ENCODE assay signal across 29 mouse cellular contexts in the genomic region with DNA sequence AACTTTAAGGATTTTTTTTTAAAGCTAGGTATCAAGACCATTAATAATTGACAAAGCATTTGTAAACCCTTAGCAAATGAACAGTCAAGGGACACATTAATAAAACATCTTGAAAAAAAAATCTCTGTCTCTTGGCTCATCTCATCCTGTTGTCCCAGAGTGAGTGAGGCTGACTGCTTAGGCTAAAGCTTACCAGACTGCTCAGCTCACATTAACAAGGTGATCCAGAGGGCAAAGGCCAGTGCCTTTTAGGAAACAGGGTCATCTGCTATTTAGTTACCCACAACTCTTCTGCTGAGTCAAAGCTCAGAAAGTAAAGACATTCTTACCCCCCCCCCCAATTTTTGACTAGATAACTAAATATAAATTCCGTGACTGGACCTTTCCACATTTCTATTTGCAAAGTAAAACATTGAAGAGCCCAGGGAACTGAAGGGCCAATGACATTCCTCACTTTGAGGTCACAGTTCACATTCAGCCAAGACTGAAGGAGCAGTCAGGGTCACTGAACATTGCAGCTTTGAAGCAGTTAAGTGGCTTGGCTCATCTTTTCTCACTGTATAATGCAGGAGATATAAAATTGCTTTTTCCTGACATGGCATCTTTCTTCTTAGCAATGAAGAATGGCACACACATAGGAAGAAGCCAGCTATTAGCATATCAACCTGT.
A peak's percentile ranks its signal among the peaks of the same experiment; 100 is the strongest.
DNase-seq lines count a peak whose midpoint lies in the region; ATAC-seq lines count a peak whose summit lies in the region.
"Had no signal": no experiment of that assay in that cellular context is flagged by ENCODE, and none has a peak within 500 bp of the region (broad histone marks: within the 10 kb centered on the region; RNA-seq: fewer than 3 reads in every experiment).

No protein-coding gene starts in this region.

- no peaks in the 10 kb centered on the region for H3K27me3 ChIP-seq in kidney, embryonic 14.5 days (ENCODE audit: control insufficient read depth, insufficient read depth, low read length)
- H3K27me3 ChIP-seq: forebrain, embryonic 13.5 days; heart, embryonic 13.5 days; hindbrain, embryonic 15.5 days; liver, embryonic 15.5 days; lung, embryonic 15.5 days; megakaryocyte, embryonic 14.5 days; midbrain, embryonic 13.5 days; neural tube, embryonic 13.5 days; Patski had no signal

- ATAC-seq in kidney, embryonic 14.5 days (ENCODE audit: low FRiP score, low TSS enrichment) = no peak
- ATAC-seq: forebrain, embryonic 13.5 days; inflammation-experienced regulatory T-cells, adult 6 months; midbrain, embryonic 13.5 days; Patski had no signal

- H3K36me3 ChIP-seq in kidney, embryonic 14.5 days (ENCODE audit: control insufficient read depth, insufficient read depth, low read length) = no peaks in the 10 kb centered on the region
- H3K36me3 ChIP-seq: heart, embryonic 13.5 days; hindbrain, embryonic 10.5 days; hindbrain, embryonic 15.5 days; liver, embryonic 15.5 days; lung, embryonic 15.5 days; midbrain, embryonic 13.5 days; neural tube, embryonic 13.5 days had no signal

- no peaks in the 10 kb centered on the region for H3K9me3 ChIP-seq in kidney, embryonic 14.5 days (ENCODE audit: control insufficient read depth, low read length)
- H3K9me3 ChIP-seq: forebrain, embryonic 13.5 days; heart, embryonic 13.5 days; hindbrain, embryonic 10.5 days; hindbrain, embryonic 15.5 days; liver, embryonic 15.5 days; lung, embryonic 15.5 days; megakaryocyte, embryonic 14.5 days; midbrain, embryonic 13.5 days; neural tube, embryonic 13.5 days had no signal

- no peak overlapping the region for H3K27ac ChIP-seq in kidney, embryonic 14.5 days (ENCODE audit: low read depth, low read length)
- H3K27ac ChIP-seq: forebrain, embryonic 13.5 days; heart, embryonic 13.5 days; hindbrain, embryonic 10.5 days; hindbrain, embryonic 15.5 days; liver, embryonic 15.5 days; lung, embryonic 15.5 days; midbrain, embryonic 13.5 days; neural tube, embryonic 13.5 days; stomach, postnatal 0 days had no signal

- peak; percentile 48 for DNase-seq in kidney, adult 11 months
- DNase-seq in kidney, adult 8-10 months = peak; percentile 57 to 68
- peak; percentile 7 for DNase-seq in kidney, postnatal 10 days
- no peak for DNase-seq in layer of hippocampus, adult 9-11 months
- no peak for DNase-seq in layer of hippocampus, postnatal 25 days (ENCODE audit: extremely low spot score in 1 of 2, low spot score in 1 of 2)
- DNase-seq in lung, postnatal 4 days = no peak
- DNase-seq: adrenal gland, postnatal 25 days; cerebellum, adult 11-12 months; cerebellum, adult 9-11 months; gastrocnemius, postnatal 10 days; heart, postnatal 10 days; liver; lung, postnatal 36 days; right cerebral cortex, postnatal 4 days; thymus, adult 18-20 months; thymus, postnatal 25 days had no signal

- no peaks in the 10 kb centered on the region for H3K4me1 ChIP-seq in kidney, embryonic 14.5 days (ENCODE audit: control insufficient read depth, insufficient read depth, low read length)
- H3K4me1 ChIP-seq: forebrain, embryonic 13.5 days; heart, embryonic 13.5 days; hindbrain, embryonic 10.5 days; hindbrain, embryonic 15.5 days; liver, embryonic 15.5 days; lung, embryonic 15.5 days; megakaryocyte, embryonic 14.5 days; midbrain, embryonic 13.5 days; neural tube, embryonic 13.5 days had no signal

- no peak overlapping the region for H3K4me3 ChIP-seq in kidney, embryonic 14.5 days (ENCODE audit: low read length)
- H3K4me3 ChIP-seq: forebrain, embryonic 13.5 days; heart, embryonic 13.5 days; hindbrain, embryonic 10.5 days; hindbrain, embryonic 15.5 days; liver, embryonic 15.5 days; lung, embryonic 15.5 days; megakaryocyte, embryonic 14.5 days; midbrain, embryonic 13.5 days; neural tube, embryonic 13.5 days had no signal

- no peak overlapping the region for H3K9ac ChIP-seq in kidney, embryonic 14.5 days (ENCODE audit: low read depth, low read length)
- H3K9ac ChIP-seq: forebrain, embryonic 13.5 days; heart, embryonic 13.5 days; hindbrain, embryonic 15.5 days; liver, embryonic 15.5 days; lung, embryonic 15.5 days; midbrain, embryonic 13.5 days; neural tube, embryonic 13.5 days had no signal

- 53% methylated on average over 1 of the region's 1 CpGs for WGBS in kidney, embryonic 14.5 days

- H3K4me2 ChIP-seq in kidney, embryonic 14.5 days (replicated peaks; ENCODE audit: low read depth, low read length) = no peak overlapping the region
- H3K4me2 ChIP-seq: forebrain, embryonic 13.5 days; heart, embryonic 13.5 days; hindbrain, embryonic 15.5 days; liver, embryonic 15.5 days; lung, embryonic 15.5 days; midbrain, embryonic 13.5 days; neural tube, embryonic 13.5 days had no signal

Comparison
In these comparisons a context has a peak if more than half of its experiments do, and no peak if none do; other contexts are left out.
1. DNase-seq: peak in kidney, adult 11 months (single experiment), kidney, adult 8-10 months (2 of 2) and kidney, postnatal 10 days (single experiment); none in layer of hippocampus, adult 9-11 months (single experiment), layer of hippocampus, postnatal 25 days (0 of 2) and lung, postnatal 4 days (0 of 2).